Mouse (Mus musculus): ENCODE measurements around the gene 2810021J22Rik. TPM values are rescaled to one million over a fixed set of nuclear protein-coding genes. Genes with fewer than 3 reads are reported as not detected.

2810021J22Rik gene
- polyA plus RNA-seq, 1 experiment, result 5.7 TPM

DNA sequence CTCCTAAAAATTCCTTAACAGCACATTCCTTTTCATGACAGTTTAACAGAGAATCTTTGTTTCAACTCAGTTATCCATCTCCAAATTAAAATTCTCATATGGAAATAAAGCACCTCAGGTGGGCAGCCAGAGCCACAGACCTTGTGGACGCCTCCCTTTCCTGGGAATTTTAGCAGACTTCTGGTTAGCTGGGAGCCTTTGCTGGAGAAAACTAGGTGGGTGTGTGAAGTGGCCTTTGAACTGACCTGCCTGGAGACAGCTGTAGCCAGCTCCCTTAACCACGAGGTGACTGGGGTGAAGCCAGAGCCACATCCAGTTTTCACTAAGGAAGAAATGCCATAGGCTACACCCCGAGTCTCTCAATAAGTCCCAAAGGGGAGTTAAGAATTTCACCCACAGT, 62.6 kb downstream of the 2810021J22Rik start:
- H3K27ac ChIP-seq (ENCODE audit: insufficient read depth, low read length), result no peak overlapping the region
- H3K4me1 ChIP-seq (ENCODE audit: control insufficient read depth, insufficient read depth, low read length), result no peaks in the 10 kb centered on the region
- H3K4me3 ChIP-seq (ENCODE audit: insufficient read depth, low read length), result no peak overlapping the region
- TF ChIP-seq POLR2A (IDR thresholded peaks at IDR 0.05; ENCODE audit: extremely low read depth, insufficient read depth, low read length), result no peak
- no peak for TF ChIP-seq CTCF (IDR thresholded peaks at IDR 0.05; ENCODE audit: extremely low read depth, insufficient read depth, low read length)

DNA sequence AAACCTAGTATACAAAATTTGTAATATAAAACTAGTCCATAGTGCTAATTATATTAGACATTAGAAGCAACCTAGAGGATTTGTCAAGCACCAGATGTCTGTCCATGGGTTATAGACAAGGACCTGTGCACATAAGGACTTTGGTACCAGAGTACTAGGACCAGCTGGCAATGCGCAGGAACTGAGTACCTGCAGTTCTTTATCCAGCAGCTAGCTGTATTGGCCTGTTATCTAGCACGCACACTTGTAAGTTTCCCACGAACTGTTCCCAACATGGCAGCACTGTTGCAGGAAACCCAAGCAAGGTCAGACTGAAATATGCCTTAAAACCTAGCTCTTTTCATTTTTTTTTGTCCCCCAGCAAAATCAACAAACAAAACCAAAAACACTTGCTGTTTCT, 63.2 kb downstream of the 2810021J22Rik start:
- Histone ChIP-seq H3K4me1 (ENCODE audit: control insufficient read depth, insufficient read depth, low read length) (no peaks in the 10 kb centered on the region), H3K27ac (ENCODE audit: insufficient read depth, low read length) (no peak overlapping the region), H3K4me3 (ENCODE audit: insufficient read depth, low read length) (no peak overlapping the region)
- TF ChIP-seq CTCF (IDR thresholded peaks at IDR 0.05; ENCODE audit: extremely low read depth, insufficient read depth, low read length), result no peak
- no peak for TF ChIP-seq POLR2A (IDR thresholded peaks at IDR 0.05; ENCODE audit: extremely low read depth, insufficient read depth, low read length)

DNA sequence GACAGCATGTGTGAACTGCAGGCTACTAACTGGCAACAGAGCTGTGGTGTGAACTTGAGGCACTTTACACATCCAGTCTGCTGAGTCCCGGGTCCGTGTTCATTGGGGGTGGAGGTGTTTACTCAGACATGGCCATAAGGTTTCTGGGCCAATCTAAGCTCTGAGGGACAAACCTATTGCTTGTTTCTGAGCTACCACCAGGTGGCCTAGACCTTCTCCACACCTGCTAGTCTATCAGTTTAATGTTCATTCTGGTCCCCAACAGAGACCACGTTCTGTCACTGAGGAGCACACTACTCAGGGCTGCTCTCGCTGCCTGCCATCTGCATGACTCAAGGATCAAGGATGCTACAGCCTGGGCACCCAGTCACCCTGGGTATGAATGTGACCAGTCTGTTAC, 64.6 kb downstream of the 2810021J22Rik start:
- no peak overlapping the region for H3K27ac ChIP-seq (ENCODE audit: insufficient read depth, low read length)
- peaks cover 2% of the 10 kb centered on the region; the same call in 1 of the 2 replicates for H3K4me1 ChIP-seq (ENCODE audit: control insufficient read depth, insufficient read depth, low read length)
- no peak overlapping the region for H3K4me3 ChIP-seq (ENCODE audit: insufficient read depth, low read length)
- no peak for TF ChIP-seq POLR2A (IDR thresholded peaks at IDR 0.05; ENCODE audit: extremely low read depth, insufficient read depth, low read length)
- TF ChIP-seq CTCF (IDR thresholded peaks at IDR 0.05; ENCODE audit: extremely low read depth, insufficient read depth, low read length), result 0 out of 2 replicates have a peak, but pooled peaks have one; percentile 1

Other genes with a start within 250 kb of the 2810021J22Rik start
- not detected in 2 replicates for gene Olfr323, start 236.7 kb upstream of the 2810021J22Rik start, polyA plus RNA-seq (2012; rRNA removed)
- gene Trim58, start 226.8 kb upstream of the 2810021J22Rik start, polyA plus RNA-seq (2012; rRNA removed), result 0.04 and 0.08 TPM in 2 replicates
- gene Olfr322, start 208.4 kb upstream of the 2810021J22Rik start, polyA plus RNA-seq (2012; rRNA removed), result not detected in 2 replicates
- gene Olfr320, start 186.1 kb upstream of the 2810021J22Rik start, polyA plus RNA-seq (2012; rRNA removed), result not detected in 2 replicates
- not detected in 2 replicates for gene Olfr319, start 168.1 kb upstream of the 2810021J22Rik start, polyA plus RNA-seq (2012; rRNA removed)
- not detected in 2 replicates for gene Olfr318, start 143.2 kb upstream of the 2810021J22Rik start, polyA plus RNA-seq (2012; rRNA removed)
- gene Olfr317, start 128.0 kb upstream of the 2810021J22Rik start, polyA plus RNA-seq (2012; rRNA removed), result 0.21 and 0.27 TPM in 2 replicates
- gene Olfr316, start 114.5 kb upstream of the 2810021J22Rik start, polyA plus RNA-seq (2012; rRNA removed), result 1.6 and 2.3 TPM in 2 replicates
- gene Olfr315, start 94.0 kb upstream of the 2810021J22Rik start, polyA plus RNA-seq (2012; rRNA removed), result not detected in 2 replicates
- gene Olfr314, start 84.3 kb upstream of the 2810021J22Rik start, polyA plus RNA-seq (2012; rRNA removed), result not detected in 2 replicates
- gene Fam183b, start 65.3 kb upstream of the 2810021J22Rik start, polyA plus RNA-seq (2012; rRNA removed), result 1.7 and 2.2 TPM in 2 replicates
- gene Olfr313, start 52.2 kb upstream of the 2810021J22Rik start, polyA plus RNA-seq (2012; rRNA removed), result not detected in 2 replicates
- not detected in 2 replicates for gene Olfr312, start 38.0 kb upstream of the 2810021J22Rik start, polyA plus RNA-seq (2012; rRNA removed)
- gene Olfr311, start 28.0 kb upstream of the 2810021J22Rik start, polyA plus RNA-seq (2012; rRNA removed), result 0.06 TPM in 1 of 2 replicates, not detected in the other
- 18.2 and 21.5 TPM in 2 replicates for gene Gm12258, start 20.1 kb upstream of the 2810021J22Rik start, polyA plus RNA-seq (2012; rRNA removed)
- 5.6 and 6.0 TPM in 2 replicates for gene Zfp39, start 37.0 kb downstream of the 2810021J22Rik start, polyA plus RNA-seq (2012; rRNA removed)
- not detected in 2 replicates for gene Btnl10, start 50.7 kb downstream of the 2810021J22Rik start, polyA plus RNA-seq (2012; rRNA removed)
- gene Rnf187, start 71.7 kb downstream of the 2810021J22Rik start, polyA plus RNA-seq (2012; rRNA removed), result 567 and 588 TPM in 2 replicates
- gene Hist3h2ba, start 81.7 kb downstream of the 2810021J22Rik start, polyA plus RNA-seq (2012; rRNA removed), result 101 and 112 TPM in 2 replicates
- 40.1 and 42.8 TPM in 2 replicates for gene Hist3h2a, start 87.5 kb downstream of the 2810021J22Rik start, polyA plus RNA-seq (2012; rRNA removed)
- 6.6 and 7.4 TPM in 2 replicates for gene Trim17, start 87.5 kb downstream of the 2810021J22Rik start, polyA plus RNA-seq (2012; rRNA removed)
- gene Trim11, start 110.9 kb downstream of the 2810021J22Rik start, polyA plus RNA-seq (2012; rRNA removed), result 25.9 and 26.7 TPM in 2 replicates

Data from cortical plate, adult 2 months (tissue).